Mouse (Mus musculus) liver, embryonic 14.5 days (tissue): ENCODE results near the gene Nrxn3.

Source experiments
- CTCF ChIP-seq: IDR thresholded peaks from 2 replicates; pipeline ENCODE4 v1.5.1; 2016; ENCODE audit warnings: antibody characterized with exemption, low read depth, control low read depth
- EP300 ChIP-seq: IDR thresholded peaks from 2 replicates; pipeline ENCODE4 v1.6.1; 2016; ENCODE audit warnings: antibody characterized with exemption, low read depth

- TF ChIP-seq CTCF: no peak
- TF ChIP-seq EP300: no peak
These were observed 1513.4 kb downstream of the Nrxn3 start for GRCm38 (mm10) chr12:90236093-90236492.
